Mouse (Mus musculus): Measurements from ENCODE around the gene Rag2. TPM values are rescaled to one million over a fixed set of nuclear protein-coding genes. Genes with fewer than 3 reads are reported as not detected.

The Rag2 gene
- polyA plus RNA-seq, 1 experiment, result not detected

Other genes with a start within 250 kb of the Rag2 start
- 0.04 and 0.05 TPM in 2 replicates for gene Rag1, start 24.8 kb downstream of the Rag2 start, polyA plus RNA-seq (2012; rRNA removed)
- gene B230118H07Rik, start 24.8 kb downstream of the Rag2 start, polyA plus RNA-seq (2012; rRNA removed), result 8.6 and 9.8 TPM in 2 replicates
- 11.8 and 13.0 TPM in 2 replicates for gene Traf6, start 53.7 kb downstream of the Rag2 start, polyA plus RNA-seq (2012; rRNA removed)